Mouse (Mus musculus): Measurements from ENCODE around the gene Pdzd2. TPM values are rescaled to one million over a fixed set of nuclear protein-coding genes. Genes with fewer than 3 reads are reported as not detected.

The Pdzd2 gene
- total and polyA plus RNA-seq, 2 experiments from 2014 or later: 15.9 to 40.6 TPM

- Histone ChIP-seq H3K4me2 (ENCODE audit: low read depth, low read length) (no peak overlapping the region), H3K4me1 (ENCODE audit: insufficient read depth, low read length) (peaks cover 18% of the 10 kb centered on the region), H3K4me3 (ENCODE audit: low read length) (no peak overlapping the region), H3K9ac (replicated peaks; ENCODE audit: low read length) (no peak overlapping the region), H3K27me3 (ENCODE audit: insufficient read depth, low read length) (no peaks in the 10 kb centered on the region), H3K36me3 (ENCODE audit: insufficient read depth, low read length) (0 out of 2 replicates have a peak, but pooled peaks cover 4% of the 10 kb centered on the region), H3K27ac (peak overlapping the region; percentile 84), H3K9me3 (ENCODE audit: low read length) (no peaks in the 10 kb centered on the region)
- DNase-seq (ENCODE audit: low spot score) (peak; percentile 96), ATAC-seq (peak; percentile 94)
- 1% methylated on average over 3 of the region's 3 CpGs for WGBS
- TF ChIP-seq CTCF (IDR thresholded peaks at IDR 0.05; ENCODE audit: low read depth): no peak
Observed at GRCm38 (mm10) chr15:12366072-12366469, 373.7 kb downstream of the Pdzd2 start.

DNA sequence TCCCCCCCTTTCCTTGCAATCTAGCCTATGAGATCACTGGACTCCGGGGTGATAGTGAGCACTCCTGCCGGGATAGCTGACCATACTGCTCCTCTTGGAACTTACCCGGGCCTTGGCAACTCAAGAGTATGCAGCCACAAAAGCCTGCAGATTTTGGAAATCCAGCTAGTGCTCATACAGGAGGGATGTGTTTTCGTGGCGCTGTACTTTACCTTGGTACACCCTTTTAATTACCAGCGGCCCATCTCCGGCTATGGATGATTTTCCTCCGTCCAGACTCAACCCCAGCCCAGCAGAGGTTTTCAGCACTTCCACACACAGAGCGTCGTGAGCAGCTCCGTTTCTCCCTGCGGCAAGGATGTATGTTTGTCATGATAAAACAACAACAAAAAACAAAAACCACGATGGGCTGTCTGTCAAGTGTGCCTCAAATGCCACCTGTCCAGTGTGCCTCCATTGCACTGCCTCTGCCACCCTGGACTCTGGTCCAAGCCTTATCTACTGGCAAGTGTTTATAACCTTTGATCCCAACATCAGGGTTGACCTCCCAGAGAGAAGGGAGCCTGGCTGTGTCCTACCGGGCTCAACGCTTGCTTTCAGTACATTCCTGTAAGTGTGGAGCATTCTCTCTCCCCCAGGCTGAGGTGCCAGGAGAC, 374.2 kb downstream of the Pdzd2 start:
- H3K27me3 ChIP-seq (ENCODE audit: insufficient read depth, low read length): no peaks in the 10 kb centered on the region
- H3K36me3 ChIP-seq (ENCODE audit: insufficient read depth, low read length): 0 out of 2 replicates have a peak, but pooled peaks cover 4% of the 10 kb centered on the region
- WGBS: 43% methylated on average over 15 of the region's 15 CpGs
- DNase-seq (ENCODE audit: low spot score): no peak
- no peak for TF ChIP-seq CTCF (IDR thresholded peaks at IDR 0.05; ENCODE audit: low read depth)
- no peaks in the 10 kb centered on the region for H3K9me3 ChIP-seq (ENCODE audit: low read length)
- no peak overlapping the region for H3K4me3 ChIP-seq (ENCODE audit: low read length)
- peak overlapping the region; percentile 84 for H3K27ac ChIP-seq
- no peak for ATAC-seq
- peaks cover 18% of the 10 kb centered on the region for H3K4me1 ChIP-seq (ENCODE audit: insufficient read depth, low read length)
- no peak overlapping the region for H3K4me2 ChIP-seq (ENCODE audit: low read depth, low read length)
- H3K9ac ChIP-seq (replicated peaks; ENCODE audit: low read length): 0 out of 2 replicates have a peak overlapping the region, but pooled peaks have one; percentile 4

- 85% methylated on average over 4 of the region's 4 CpGs for WGBS
- H3K4me2 ChIP-seq (ENCODE audit: low read depth, low read length): no peak overlapping the region
- peaks cover 18% of the 10 kb centered on the region for H3K4me1 ChIP-seq (ENCODE audit: insufficient read depth, low read length)
- H3K9me3 ChIP-seq (ENCODE audit: low read length): no peaks in the 10 kb centered on the region
- no peak for TF ChIP-seq CTCF (IDR thresholded peaks at IDR 0.05; ENCODE audit: low read depth)
- no peak overlapping the region for H3K27ac ChIP-seq
- no peaks in the 10 kb centered on the region for H3K27me3 ChIP-seq (ENCODE audit: insufficient read depth, low read length)
- DNase-seq (ENCODE audit: low spot score) (no peak), ATAC-seq (no peak)
- 0 out of 2 replicates have a peak, but pooled peaks cover 4% of the 10 kb centered on the region for H3K36me3 ChIP-seq (ENCODE audit: insufficient read depth, low read length)
- H3K4me3 ChIP-seq (ENCODE audit: low read length): no peak overlapping the region
- no peak overlapping the region for H3K9ac ChIP-seq (replicated peaks; ENCODE audit: low read length)
Observed at GRCm38 (mm10) chr15:12364096-12364495, 375.6 kb downstream of the Pdzd2 start.

DNA sequence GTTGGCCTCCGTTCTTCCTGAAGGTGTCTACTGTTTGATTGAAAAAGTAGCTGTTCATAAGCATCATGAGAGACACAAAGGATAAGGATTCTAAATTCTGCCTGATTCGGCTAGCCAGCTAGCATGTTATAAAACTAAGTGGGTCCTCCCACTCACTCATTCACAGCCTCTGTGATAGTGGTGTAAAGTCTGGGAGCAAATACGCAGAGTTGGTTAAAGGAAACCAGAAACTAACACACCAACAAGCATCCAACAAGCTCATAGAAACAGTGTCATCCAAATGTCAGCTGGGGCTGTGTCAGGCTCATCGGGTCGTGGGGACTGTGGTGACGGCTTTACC, 377.1 kb downstream of the Pdzd2 start:
- H3K27me3 ChIP-seq (ENCODE audit: insufficient read depth, low read length): no peaks in the 10 kb centered on the region

GRCm38 (mm10) chr15:12362001-12362700, 377.6 kb downstream of the Pdzd2 start:
- H3K27me3 ChIP-seq (ENCODE audit: insufficient read depth, low read length): no peaks in the 10 kb centered on the region
- TF ChIP-seq CTCF (IDR thresholded peaks at IDR 0.05; ENCODE audit: low read depth): no peak
- no peak for ATAC-seq
- WGBS: 83% methylated on average over 14 of the region's 14 CpGs
- no peak overlapping the region for H3K4me3 ChIP-seq (ENCODE audit: low read length)
- H3K27ac ChIP-seq: no peak overlapping the region
- 0 out of 2 replicates have a peak, but pooled peaks cover 4% of the 10 kb centered on the region for H3K36me3 ChIP-seq (ENCODE audit: insufficient read depth, low read length)
- H3K4me1 ChIP-seq (ENCODE audit: insufficient read depth, low read length): peaks cover 12% of the 10 kb centered on the region
- H3K4me2 ChIP-seq (ENCODE audit: low read depth, low read length): no peak overlapping the region
- DNase-seq (ENCODE audit: low spot score): no peak
- H3K9me3 ChIP-seq (ENCODE audit: low read length): no peaks in the 10 kb centered on the region
- no peak overlapping the region for H3K9ac ChIP-seq (replicated peaks; ENCODE audit: low read length)

More for the DNA sequence above, 377.1 kb downstream of the Pdzd2 start:
- Histone ChIP-seq H3K27ac (no peak overlapping the region), H3K36me3 (ENCODE audit: insufficient read depth, low read length) (0 out of 2 replicates have a peak, but pooled peaks cover 4% of the 10 kb centered on the region), H3K9me3 (ENCODE audit: low read length) (no peaks in the 10 kb centered on the region), H3K9ac (replicated peaks; ENCODE audit: low read length) (no peak overlapping the region), H3K4me1 (ENCODE audit: insufficient read depth, low read length) (peaks cover 17% of the 10 kb centered on the region), H3K4me3 (ENCODE audit: low read length) (no peak overlapping the region), H3K4me2 (ENCODE audit: low read depth, low read length) (no peak overlapping the region)
- TF ChIP-seq CTCF (IDR thresholded peaks at IDR 0.05; ENCODE audit: low read depth): no peak
- WGBS: 86% methylated on average over 6 of the region's 6 CpGs
- ATAC-seq (no peak), DNase-seq (ENCODE audit: low spot score) (no peak)

DNA sequence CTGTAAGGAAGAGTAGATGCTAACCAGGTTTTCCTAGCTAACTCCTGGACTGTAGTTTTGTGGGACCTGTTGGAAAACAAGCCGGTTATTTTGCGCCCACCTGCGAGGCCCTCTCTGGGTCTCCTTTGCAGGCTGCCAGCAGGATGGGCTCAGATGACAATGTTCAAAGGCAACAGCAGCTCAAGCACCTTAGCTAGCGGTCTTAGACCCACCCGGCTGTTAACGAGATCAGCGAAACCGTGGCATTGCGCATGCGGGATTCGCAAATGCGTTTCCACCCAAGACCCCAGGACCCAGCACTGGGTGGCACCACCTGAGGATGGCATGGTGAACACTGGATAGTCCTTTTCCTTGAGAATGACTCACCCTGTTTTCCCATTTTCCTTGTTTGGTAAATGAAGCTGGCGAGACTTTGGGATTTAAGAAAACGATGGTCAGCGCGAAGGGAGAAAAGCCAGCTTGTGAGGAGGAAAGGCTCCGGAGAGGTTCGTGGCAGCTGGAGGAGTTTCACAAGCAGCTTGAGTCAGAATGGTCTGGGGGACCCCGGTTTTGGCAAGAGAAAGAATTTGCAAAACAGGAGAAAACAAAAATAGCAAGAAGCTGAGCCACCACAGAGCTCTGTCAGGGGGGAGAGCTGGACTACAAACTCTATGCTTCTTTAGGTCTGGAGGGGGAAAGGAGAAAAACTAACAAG, 379.1 kb downstream of the Pdzd2 start:
- Histone ChIP-seq H3K27me3 (ENCODE audit: insufficient read depth, low read length) (no peaks in the 10 kb centered on the region), H3K4me1 (ENCODE audit: insufficient read depth, low read length) (peaks cover 1% of the 10 kb centered on the region), H3K4me2 (ENCODE audit: low read depth, low read length) (no peak overlapping the region), H3K27ac (no peak overlapping the region), H3K9me3 (ENCODE audit: low read length) (no peaks in the 10 kb centered on the region), H3K4me3 (ENCODE audit: low read length) (no peak overlapping the region), H3K9ac (replicated peaks; ENCODE audit: low read length) (no peak overlapping the region), H3K36me3 (ENCODE audit: insufficient read depth, low read length) (peaks cover 4% of the 10 kb centered on the region; the same call in 1 of the 2 replicates)
- 81% methylated on average over 19 of the region's 19 CpGs for WGBS
- DNase-seq (ENCODE audit: low spot score) (no peak), ATAC-seq (no peak)
- TF ChIP-seq CTCF (IDR thresholded peaks at IDR 0.05; ENCODE audit: low read depth): no peak
